Mouse (Mus musculus) cerebellum, adult 9-10 months (tissue): ENCODE results near the gene Hpn.

Experiments
- DNase-seq: peaks from one replicate; pipeline ENCODE4 v3.0.0; 2022

The Hpn gene

DNA sequence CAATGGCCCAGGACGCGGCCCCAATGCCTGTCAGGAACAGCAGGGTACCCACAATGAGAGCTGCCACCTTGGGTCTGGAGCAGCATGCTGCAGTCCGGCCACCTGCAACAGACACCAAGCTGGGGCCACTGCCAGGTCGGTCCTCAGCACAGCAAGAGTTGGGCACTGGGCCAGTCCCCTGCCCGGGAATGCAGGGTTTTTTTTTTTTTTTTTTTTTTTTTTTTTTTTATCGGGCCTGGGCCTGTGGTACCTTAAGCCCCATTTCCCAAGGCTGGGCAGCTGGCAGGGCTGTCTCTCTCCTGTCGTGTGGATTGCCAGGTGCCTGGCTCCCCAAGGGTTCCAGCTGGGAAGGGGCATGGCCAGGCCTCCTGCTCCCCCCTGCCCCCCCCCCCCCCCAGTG is 6.0 kb downstream of the Hpn start:
- peak; percentile 83 for DNase-seq

DNA sequence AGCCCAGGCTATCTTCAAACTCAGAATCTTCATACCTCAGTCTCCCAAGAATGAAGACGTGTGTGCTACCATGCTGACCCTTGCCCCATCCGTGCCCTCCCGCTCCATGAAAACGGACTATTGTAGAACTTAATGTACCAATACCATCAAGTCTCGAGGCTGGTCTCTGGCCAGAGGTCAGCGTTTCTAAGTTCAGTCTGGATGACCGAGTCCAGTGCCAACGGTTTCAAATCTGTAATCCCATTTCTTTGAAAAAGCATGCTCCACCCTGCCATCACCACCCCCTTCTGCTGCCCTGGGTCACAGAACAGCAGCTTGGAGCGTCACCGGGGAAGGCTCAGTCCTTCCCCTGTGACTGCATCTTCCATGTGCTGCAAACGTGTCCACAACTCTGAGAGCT is 7.3 kb downstream of the Hpn start:
- peak; percentile 32 for DNase-seq

DNA sequence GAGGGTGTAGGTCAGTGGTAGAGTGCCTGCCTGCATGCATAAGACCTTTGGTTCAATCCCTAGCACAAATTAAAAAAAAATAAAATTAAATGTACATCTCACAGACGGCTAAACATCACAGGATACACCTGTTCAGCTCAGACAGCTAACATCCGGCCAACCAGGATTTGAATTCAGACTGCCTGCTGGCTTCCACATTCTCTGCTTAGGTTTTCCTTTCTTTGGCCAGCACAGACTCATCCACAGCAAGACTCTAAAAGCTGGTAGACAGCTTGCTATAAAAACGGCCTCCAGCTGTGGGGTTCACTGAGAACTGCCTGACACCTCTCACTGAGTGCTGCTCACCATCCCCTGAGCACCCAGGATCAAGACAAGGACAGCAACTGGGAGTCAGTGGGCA is 8.9 kb downstream of the Hpn start:
- no peak for DNase-seq

DNA sequence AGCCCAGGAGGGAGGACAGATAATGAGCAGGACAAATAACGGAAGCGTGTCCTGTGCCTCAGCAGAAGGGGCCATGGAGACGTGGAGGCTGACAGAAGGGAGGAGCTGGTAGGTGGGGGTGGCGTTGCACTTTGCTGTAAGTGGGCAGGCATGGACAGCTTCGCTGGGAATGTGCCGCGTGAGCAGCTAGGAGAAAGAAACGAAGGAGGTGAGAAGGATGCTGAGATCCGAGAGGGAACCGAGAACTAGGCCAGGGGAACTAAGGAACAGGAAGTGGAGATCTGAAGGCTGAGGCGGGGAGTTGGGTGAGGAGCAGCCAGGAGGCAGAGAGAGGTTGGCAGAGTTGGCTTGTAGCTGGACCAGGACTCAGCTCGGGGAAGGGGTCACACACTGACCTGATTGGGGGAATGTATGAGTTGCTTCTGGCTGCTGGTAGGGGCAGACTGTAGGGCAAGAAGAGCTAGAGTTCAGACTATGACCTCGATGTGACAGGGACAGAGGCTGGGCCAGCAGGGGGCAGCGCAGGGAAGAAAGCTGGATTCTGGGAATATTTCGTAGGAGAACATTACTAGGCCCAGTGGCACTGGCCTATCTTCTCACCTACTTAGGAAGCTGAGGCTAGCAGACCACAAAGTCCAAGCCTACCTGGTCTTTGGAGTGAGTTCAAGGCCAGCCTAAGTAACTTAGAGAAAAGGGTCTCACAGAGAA is 9.9 kb downstream of the Hpn start:
- peak; percentile 75 for DNase-seq

DNA sequence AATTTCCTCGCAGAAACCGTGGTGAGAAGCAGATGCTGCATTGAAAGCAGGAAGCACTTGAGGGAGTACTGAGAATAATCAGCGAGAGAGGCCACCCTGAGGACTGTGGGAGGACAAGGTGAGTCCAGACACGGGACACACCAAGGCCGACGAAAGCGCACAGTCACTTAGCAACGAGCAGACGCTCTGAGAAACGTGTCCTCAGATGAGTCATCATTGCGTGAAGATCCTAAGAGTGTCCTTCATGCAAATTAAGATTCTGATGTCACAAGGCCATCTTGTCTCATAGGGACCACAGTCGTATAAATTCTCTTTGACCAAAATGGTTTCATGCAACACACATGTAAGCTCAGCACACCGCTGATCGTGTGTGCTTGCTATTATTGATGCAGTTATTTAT is 14.3 kb downstream of the Hpn start:
- DNase-seq = no peak

DNA sequence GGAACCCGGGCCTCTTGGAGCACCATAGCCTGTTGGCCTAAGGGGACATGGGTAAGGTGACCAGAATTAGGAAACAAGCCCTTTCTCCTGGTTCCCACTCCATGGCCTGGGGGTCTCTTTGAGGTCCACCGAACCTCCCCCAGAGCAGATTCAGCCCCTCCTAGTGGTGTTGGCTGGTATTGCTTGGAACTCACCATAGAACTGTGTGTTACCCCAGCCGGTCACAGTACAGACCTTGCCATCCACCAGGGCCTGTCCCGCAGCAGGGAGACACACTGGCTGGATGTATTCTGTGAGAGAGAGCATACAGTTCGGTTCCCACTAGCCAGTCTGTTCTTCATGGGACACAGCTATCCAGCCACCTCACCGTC is 15.5 kb downstream of the Hpn start:
- DNase-seq = no peak

DNA sequence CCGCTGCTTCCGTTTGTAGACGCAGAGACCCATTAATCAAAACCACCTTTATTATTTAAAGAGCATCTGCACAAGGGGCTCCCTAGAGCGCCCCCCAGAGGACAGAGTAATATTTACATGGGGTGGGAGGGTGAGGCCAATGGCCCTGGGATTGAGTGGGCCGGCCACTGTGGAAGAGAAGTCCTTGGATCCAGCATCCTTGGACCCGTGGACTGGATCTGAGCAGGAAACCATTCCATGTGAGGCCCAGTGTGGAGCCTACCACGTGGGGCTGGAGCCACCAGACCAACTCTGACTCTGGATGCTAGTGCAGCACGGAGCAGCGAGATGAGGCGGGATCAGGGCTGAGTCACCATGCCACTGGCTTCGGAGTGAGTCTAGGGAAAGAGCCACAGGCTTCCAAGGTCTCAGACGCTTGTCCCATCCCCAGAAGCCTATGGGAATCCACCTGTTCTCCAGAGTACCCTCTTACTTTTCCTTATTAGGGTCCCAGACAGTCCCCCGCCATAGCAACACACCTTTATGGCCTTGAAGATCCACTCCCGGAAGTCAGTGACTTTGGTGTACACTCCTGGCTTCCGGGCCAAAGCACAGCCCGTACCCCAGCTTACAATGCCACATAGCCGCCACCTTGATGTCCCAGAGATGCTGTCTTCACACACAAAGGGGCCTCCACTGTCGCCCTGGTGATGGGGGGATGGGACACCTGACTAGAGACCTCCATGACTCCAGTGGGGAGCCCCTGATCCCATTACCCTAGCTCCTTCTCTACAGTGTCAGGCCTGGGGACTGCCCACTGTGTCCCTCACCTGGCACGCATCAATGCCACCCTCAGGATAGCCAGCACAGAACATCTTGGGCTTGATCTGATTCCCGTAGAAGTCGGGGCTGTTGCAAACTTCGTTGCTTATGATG is 16.1 kb downstream of the Hpn start:
- no peak for DNase-seq

DNA sequence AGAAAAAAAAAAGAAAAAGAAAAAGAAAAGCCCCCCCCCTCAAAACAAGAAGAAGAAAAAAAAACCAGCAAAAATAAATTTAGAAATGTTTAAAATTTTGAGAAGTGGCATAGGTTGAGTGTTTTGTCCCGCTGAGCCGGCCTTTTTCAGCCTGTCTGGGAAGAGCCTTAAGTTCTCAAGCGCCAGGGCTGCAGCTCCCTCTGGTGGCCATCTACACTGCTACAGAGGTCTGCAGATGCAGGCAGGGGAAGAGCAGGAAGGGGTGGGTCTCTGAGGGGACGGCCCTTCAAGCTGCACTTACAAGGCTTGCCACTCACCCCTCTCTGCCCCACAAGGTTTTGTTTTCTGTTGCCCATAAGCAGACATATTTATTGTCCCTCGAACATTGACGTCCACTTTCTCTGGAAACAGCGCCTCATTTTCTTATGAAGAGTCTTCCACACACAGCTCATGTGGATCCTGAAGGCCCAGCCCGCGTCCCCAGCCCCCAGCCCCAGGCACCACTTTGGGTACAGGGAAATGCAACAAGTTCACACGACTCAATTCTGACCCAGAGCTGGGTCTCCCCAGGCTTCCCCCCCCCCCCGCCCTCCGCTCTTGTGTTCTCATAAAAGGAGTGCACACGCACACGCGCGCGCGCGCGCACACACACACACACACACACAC is 17.4 kb downstream of the Hpn start:
- peak; percentile 89 for DNase-seq

DNA sequence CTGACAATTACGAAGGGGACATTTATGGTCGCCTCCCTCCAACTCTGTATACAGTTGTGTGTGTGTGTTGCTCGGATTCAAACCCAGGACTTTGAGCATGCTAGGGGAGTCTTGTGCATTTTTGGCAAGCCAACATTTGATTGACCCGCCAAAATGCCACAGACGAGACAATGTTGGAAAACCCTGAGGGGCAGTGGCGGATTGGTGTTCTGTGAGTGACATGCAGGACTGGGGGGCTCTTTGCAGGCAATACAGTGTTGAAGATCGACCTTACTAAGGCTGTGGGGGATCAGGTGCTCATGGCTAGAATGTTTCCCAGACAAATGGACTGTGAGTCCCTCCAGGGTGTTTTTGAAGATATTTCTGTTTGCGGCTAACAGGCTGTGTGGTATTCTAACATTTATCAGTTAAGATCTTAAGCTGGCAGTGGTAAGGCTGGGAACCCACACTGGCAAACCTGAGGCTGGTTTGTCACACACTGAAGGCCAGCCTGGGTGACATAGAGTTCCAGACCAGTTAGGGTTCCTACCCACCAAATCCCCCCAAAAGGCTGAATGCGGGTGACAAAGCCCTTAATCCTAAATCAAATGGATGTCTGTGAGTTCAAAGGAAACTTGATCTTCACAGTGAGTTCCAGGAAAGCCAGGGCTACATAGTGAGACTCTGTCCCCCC is 18.1 kb downstream of the Hpn start:
- DNase-seq = no peak

DNA sequence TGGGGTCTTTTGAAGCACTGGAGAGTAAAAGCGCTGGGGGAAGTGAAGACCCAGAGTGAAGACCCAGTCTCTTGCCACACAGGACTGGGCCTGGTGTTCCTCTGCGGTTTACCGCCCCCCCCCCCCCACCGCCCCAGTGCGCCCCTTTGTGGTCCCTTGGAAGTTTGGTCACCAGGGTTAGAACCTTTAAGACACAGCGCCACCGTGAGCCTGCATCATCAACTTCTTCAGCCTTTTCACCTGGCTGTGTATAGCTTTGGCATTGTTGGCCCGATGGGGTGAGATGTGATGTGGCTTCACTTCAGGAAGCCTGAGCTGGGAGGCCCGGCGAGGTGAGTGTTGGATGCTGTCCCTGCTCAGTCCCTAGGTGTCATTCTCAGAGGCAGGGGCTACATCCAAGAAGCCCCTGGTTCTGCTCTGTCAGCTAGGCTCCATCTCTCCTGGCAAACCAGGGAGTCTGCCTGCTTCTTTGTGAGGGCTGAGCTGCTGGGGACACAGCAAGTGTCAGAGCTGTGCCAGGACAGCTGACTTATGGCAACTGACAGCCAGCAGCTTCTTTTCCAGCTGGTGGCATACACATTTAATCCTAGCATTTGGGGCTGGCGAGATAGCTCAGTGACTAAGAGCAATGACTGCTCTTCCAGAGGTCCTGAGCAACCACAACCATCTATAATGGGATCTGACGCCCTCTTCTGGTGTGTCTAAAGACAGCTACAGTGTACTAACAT is 20.2 kb downstream of the Hpn start:
- no peak for DNase-seq

DNA sequence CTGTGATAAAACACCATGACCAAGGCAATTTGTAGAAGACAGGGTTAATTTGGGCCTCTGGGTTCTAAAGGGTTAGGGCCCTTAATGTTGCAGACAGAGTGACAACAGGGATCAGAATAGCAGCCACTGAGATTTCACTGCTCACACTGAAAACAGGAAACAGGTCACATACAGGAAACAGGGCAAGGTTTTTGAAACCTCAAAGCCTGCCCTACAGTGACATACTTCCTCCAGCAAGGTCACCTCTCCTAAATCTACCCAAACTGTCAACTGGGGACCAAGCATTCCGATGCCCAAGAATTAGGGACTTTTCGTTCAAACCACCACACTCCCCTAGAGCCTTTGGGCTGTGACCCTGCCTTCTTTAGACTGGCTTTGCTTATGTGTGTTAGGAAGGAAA is 25.4 kb downstream of the Hpn start:
- DNase-seq = no peak

DNA sequence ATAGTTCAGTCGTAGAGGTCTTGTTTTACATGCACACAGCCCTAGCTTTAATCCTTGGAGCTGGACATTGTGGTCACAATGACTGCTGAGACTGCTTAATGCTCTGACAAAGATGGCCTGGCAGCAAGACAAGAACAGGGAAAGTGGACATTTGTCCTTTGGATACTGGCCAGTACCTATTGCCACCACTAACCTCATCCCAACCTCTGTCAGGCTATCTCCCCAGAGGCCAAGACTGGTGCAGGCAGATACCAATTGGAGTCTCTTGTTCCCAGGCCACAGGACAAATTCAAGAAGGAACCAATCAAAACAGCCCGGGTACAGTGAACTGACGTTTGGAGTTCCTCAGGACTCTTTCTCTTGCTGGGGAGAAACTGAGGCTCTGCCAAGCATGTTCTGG is 26.9 kb downstream of the Hpn start:
- DNase-seq = no peak

DNA sequence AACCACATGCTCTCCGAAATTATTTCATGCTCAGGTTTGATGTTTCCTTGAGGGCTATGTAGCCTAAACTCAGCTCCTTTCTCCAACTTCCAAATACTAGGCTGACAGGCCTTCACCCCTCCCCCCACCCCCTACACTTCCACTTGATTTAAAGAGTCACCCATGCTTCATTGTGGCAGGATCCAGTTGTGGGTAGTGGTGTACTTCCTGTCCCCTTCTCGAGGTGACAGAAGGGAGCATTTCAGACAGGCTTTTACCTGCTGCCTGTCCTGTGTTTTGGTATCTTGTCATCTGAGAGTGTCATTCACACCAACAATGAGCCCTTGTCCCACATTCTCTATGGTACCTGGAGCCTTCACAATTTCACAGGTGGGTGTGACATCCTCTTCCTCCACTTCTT is 27.8 kb downstream of the Hpn start:
- no peak for DNase-seq

DNA sequence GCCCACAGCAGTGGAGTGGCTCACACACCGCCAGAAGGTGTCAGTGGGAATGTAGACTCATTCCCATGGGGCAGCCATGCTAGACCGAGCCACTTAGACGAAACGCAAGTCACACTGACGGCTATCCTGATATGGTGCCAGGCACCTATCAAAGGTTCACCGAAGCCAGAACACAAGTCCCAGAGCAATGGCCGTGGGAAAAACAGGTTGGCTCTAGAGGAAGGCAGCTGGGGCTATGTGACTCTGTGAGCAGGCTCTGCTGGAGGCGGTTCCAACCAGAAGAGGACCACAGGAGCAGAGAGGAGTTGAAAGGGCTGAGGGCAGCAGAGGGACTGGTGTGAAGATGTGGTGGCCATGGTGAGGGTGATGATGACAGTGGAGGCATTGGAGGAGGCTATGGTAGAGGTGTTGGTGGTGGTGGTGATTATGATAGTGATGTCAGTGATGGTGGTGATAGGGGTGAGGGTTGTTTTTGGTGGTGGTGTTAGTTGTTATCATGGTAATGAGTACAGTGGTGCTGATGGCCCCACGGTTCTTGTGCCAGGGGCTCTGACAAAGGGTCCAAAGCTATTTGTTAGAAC is 28.8 kb downstream of the Hpn start:
- no peak for DNase-seq

DNA sequence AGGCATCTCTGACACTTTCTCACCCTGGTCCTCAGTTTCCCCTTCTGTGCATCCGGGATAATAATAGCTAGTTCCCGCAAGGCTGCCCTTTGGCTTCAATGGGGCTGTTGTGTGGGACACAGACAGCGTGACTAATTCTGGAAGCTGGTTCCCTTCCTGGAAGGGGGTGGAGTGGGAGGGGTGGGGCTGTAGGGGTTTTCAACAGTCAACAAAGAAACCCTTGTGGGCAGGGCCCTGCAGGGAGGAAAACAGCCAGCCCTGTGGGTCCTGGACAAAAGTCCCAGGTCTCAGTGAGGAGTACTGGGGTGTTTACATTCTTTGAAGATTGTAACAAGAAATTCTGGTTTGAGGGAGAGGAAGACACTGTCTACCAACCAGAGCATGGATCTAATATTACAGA is 29.9 kb downstream of the Hpn start:
- DNase-seq = no peak

DNA sequence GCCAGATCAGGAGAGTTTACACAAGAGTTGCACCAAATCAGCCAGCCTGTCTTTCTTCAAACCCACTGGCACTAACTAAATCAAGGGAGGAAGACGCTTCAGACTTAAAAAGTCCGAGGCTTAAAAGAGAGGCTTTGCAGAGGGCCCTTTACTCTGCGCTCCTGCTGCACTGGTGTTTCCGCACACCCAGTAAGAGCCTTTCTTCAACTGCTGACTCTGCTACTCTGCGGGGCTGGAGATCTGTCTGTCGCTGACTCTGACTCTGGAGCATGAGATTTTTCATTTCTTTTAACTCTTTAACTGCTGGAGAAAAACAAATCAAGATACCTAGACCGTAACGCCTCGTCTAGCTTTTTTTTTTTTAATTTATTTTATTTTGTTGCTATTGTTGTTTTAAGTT is 30.9 kb downstream of the Hpn start:
- DNase-seq = no peak

DNA sequence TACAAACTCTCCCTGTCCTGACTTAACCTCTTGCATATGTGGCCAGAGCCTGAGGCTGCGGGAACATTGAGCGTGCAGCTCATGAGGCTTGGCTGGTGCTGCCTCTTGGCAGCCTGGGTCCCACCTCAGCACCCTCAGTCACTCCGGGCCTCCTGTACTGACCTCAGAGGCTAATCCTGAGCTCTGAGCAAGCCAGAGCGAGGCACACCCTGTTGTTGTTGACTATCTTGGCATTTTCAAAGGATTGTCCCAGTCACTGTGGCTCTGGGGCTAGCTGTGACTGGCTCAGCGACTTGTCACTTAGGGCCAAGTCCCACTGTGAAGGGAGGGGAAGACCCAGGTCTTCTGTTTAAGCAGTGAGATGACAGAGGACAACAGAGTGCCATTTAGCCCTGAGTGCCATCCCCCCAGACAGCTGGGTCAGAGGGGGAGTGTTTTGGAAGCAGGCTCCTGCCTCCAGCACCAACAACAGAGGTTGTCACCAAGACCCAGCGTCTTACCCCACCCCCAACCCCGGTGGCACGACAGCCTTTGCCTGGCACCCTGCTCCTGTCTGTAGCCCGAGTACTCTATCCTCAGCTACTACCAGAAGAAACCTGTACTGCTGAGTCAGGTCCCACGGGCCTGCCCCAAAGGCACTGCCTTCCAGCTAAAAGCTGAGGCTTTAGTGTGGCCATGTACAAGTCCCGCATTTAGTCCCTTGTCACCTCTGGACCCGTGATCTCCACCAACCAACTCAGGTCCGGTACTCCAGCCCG is 32.1 kb downstream of the Hpn start:
- peak; percentile 74 for DNase-seq

DNA sequence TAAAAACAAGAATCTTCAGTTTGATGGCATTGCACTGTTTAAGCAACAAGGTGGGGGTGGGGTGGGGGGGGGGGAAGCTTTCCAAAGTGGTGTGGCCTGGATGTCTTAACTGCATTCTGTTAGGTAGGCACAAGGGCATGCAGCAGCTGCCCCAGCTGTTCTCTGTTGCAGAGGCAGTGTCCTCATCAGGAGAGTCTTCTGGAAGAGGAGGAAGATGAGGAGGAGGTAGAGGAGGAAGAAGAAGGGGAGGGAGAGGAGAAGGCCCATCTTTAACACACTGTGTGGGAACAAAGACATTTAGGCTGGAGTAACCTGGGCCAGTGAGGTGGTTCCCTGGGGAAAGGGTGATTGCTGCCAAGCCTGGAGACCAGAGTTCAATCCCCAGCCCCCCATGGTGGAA is 33.0 kb downstream of the Hpn start:
- DNase-seq = no peak

DNA sequence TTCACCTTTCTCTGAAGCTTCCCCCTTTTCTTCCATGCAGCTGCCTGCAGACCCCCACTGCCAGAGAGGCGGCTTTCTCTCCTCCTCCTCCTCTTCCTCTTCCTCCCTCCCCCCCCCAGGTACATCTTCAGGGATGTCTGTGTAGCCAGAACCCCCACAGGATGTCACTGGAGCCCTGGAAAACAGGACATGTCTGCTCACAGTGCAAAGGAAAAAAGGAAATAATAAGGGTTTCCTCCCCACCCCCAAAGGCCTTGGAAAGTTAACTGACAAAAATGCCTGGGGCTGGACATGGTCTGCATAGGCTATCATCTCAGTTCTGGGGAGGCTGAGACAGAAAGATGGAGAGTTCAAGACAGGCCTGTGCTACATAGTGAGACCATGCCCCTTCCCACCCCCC is 34.0 kb downstream of the Hpn start:
- DNase-seq = peak; percentile 71

DNA sequence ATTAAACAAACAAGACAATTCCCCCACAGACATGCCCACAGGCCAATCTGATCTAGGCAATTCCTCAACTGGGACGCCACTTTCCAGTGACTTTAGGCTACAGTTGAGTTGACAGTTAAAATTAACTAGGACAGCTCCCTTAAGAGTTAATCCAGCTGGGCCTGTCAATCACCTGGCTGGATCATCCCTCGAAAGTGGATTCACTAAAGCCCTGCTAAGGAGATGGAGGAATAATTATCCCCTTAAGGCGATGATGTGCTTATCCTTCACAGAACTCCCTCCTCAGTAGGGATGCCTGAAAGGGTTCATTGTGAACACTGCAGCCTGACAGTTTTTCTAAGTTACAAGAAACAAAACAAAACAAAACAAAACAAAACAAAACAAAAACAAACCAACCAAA is 34.5 kb downstream of the Hpn start:
- no peak for DNase-seq

DNA sequence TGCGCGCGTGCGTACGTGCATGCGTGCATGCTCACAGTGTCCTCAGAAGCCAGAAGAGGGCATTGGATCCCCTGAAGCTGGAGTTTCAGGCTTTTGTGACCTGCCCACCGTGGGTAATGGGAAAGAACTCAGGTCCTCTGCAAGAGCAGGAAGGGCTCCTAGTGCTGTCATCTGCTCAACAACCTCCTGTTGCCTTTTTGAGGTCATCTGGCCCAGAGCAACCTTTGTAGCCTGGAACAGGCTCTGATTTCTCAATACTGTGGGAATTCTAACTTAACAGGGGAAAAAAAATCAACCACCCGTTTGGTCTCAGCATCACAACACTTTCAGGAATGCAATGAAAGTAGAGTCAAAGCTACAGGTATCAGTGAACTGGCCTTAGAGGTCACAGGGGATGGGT is 35.4 kb downstream of the Hpn start:
- DNase-seq = no peak
